Mouse (Mus musculus): Measurements from ENCODE around the gene Mpc1.
"Not testable (repeated sequence)": the region's sequence is repeated elsewhere in the genome, so short reads cannot be mapped to it uniquely, and the experiment has no call there.

The Mpc1 gene

GRCm38 (mm10) chr17:8282821-8283525 lies at the start of gene Mpc1:
TSS of gene Mpc1 (plus strand) at chr17:8282904.
- DNase-seq, result peak; percentile 55

GRCm38 (mm10) chr17:8233618-8234214 lies 49.0 kb upstream of the Mpc1 start:
- no peak for DNase-seq

- DNase-seq, result no peak
Observed at GRCm38 (mm10) chr17:8234537-8234936, 48.2 kb upstream of the Mpc1 start.

GRCm38 (mm10) chr17:8235743-8236142 lies 47.0 kb upstream of the Mpc1 start, which contains the start of gene Ccr6:
TSS of gene Ccr6 (plus strand) at chr17:8236043.
- DNase-seq, result no peak

- no peak for DNase-seq
Observed at GRCm38 (mm10) chr17:8238012-8238710, 44.5 kb upstream of the Mpc1 start.

- DNase-seq, result no peak
Observed at GRCm38 (mm10) chr17:8239561-8239960, 43.1 kb upstream of the Mpc1 start.

GRCm38 (mm10) chr17:8240517-8240916 lies 42.2 kb upstream of the Mpc1 start:
- DNase-seq, result no peak

- no peak for DNase-seq
Observed at GRCm38 (mm10) chr17:8241645-8242044, 41.1 kb upstream of the Mpc1 start.

- DNase-seq, result no peak
Observed at GRCm38 (mm10) chr17:8242186-8242585, 40.5 kb upstream of the Mpc1 start.

GRCm38 (mm10) chr17:8244124-8244523 lies 38.6 kb upstream of the Mpc1 start:
- no peak for DNase-seq

GRCm38 (mm10) chr17:8246102-8246754 lies 36.5 kb upstream of the Mpc1 start:
- no peak for DNase-seq

- no peak for DNase-seq
Observed at GRCm38 (mm10) chr17:8251704-8252103, 31.0 kb upstream of the Mpc1 start.

- DNase-seq, result no peak
Observed at GRCm38 (mm10) chr17:8254268-8254667, 28.4 kb upstream of the Mpc1 start.

- no peak for DNase-seq
Observed at GRCm38 (mm10) chr17:8254914-8255313, 27.8 kb upstream of the Mpc1 start.

- DNase-seq, result no peak
Observed at GRCm38 (mm10) chr17:8255583-8255982, 27.1 kb upstream of the Mpc1 start.

GRCm38 (mm10) chr17:8256982-8257381 lies 25.7 kb upstream of the Mpc1 start:
- DNase-seq, result no peak

- not testable (repeated sequence) for DNase-seq
Observed at GRCm38 (mm10) chr17:8264638-8265037, 18.1 kb upstream of the Mpc1 start.

GRCm38 (mm10) chr17:8272054-8272749 lies 10.5 kb upstream of the Mpc1 start:
- no peak for DNase-seq

GRCm38 (mm10) chr17:8272951-8273350 lies 9.8 kb upstream of the Mpc1 start:
- DNase-seq, result no peak

GRCm38 (mm10) chr17:8276071-8276470 lies 6.6 kb upstream of the Mpc1 start:
- DNase-seq, result no peak

GRCm38 (mm10) chr17:8276680-8277079 lies 6.0 kb upstream of the Mpc1 start:
- no peak for DNase-seq

GRCm38 (mm10) chr17:8277266-8277665 lies 5.4 kb upstream of the Mpc1 start:
- DNase-seq, result no peak

- no peak for DNase-seq
Observed at GRCm38 (mm10) chr17:8278356-8278755, 4.3 kb upstream of the Mpc1 start.

All from right cerebral cortex, postnatal 4 days (tissue).